Mouse (Mus musculus): ENCODE results near the gene Zfp207. TPM values are rescaled to one million over a fixed set of nuclear protein-coding genes. Genes with fewer than 3 reads are reported as not detected.

Gene Zfp207
- total and polyA plus RNA-seq, 3 experiments: 137 to 296 (median 231) TPM

- in situ Hi-C loops (cut with MboI; ENCODE audit: low pct_ligation_motif_present, low pct_unique_long_range_greater_than_20kb, low sequenced_read_pairs): no loop called here
- H3K36me3 ChIP-seq (replicated peaks in 1 of 2; ENCODE audit: control insufficient read depth in 1 of 2, insufficient read depth in 1 of 2, low read length in 1 of 2): no peaks in the 10 kb centered on the region
- no peak overlapping the region for H3K9ac ChIP-seq (ENCODE audit: insufficient read depth, low read depth)
- TF ChIP-seq TCF12 (IDR thresholded peaks at IDR 0.05; ENCODE audit: low read depth, low read length): no peak
- no peak for TF ChIP-seq MEF2A (IDR thresholded peaks at IDR 0.05; ENCODE audit: borderline replicate concordance, low read depth, low read length)
- no peak for TF ChIP-seq POLR2A (IDR thresholded peaks at IDR 0.05; ENCODE audit: low read depth, low read length)
- no peak for TF ChIP-seq MAFK (IDR thresholded peaks at IDR 0.05; ENCODE audit: insufficient replicate concordance, low read length)
- TF ChIP-seq EP300 (IDR thresholded peaks at IDR 0.05; ENCODE audit: low read length): no peak
- no peak for TF ChIP-seq JUN (IDR thresholded peaks at IDR 0.05; ENCODE audit: insufficient read depth, low read depth, low read length)
- TF ChIP-seq BHLHE40 (IDR thresholded peaks at IDR 0.05; ENCODE audit: low read depth, low read length): no peak
- no peak for TF ChIP-seq POLR2AphosphoS2 (IDR thresholded peaks at IDR 0.05; ENCODE audit: low read depth, low read length)
- no peak for TF ChIP-seq ZKSCAN1 (IDR thresholded peaks at IDR 0.05; ENCODE audit: borderline replicate concordance, low read depth, low read length)
- no peak for TF ChIP-seq PAX5 (IDR thresholded peaks at IDR 0.05; ENCODE audit: low read length)
- TF ChIP-seq CTCF (conservative IDR thresholded peaks at IDR 0.05 in 1 of 2, IDR thresholded peaks at IDR 0.05 in 1 of 2; ENCODE audit: low read depth in 2 of 2, low read length in 2 of 2): no peak
- no peak for TF ChIP-seq ZNF384 (IDR thresholded peaks at IDR 0.05; ENCODE audit: low read depth, low read length)
- no peak overlapping the region for H3K4me3 ChIP-seq (replicated peaks in 1 of 3; ENCODE audit: low read depth in 2 of 3, low read length in 2 of 3, poor library complexity in 1 of 3)
- no peak overlapping the region for H3K4me2 ChIP-seq (ENCODE audit: insufficient read depth, low read depth, poor library complexity, severe bottlenecking)
- no peak overlapping the region for H3K27ac ChIP-seq (ENCODE audit: insufficient read depth, low read depth)
- dilution Hi-C loops (cut with MboI; ENCODE audit: extremely low pct_ligation_motif_present, extremely low pct_unique_long_range_greater_than_20kb, low sequenced_read_pairs): no loop called here
- peaks cover 12% of the 10 kb centered on the region for H3K79me2 ChIP-seq (replicated peaks; ENCODE audit: control insufficient read depth, extremely low read depth, insufficient read depth, poor library complexity, severe bottlenecking)
- no peaks in the 10 kb centered on the region for H3K9me3 ChIP-seq (replicated peaks; ENCODE audit: low read length)
- H3K27me3 ChIP-seq (replicated peaks): no peaks in the 10 kb centered on the region
- H3K4me1 ChIP-seq (ENCODE audit: control insufficient read depth in 1 of 2, insufficient read depth in 2 of 2): peaks cover 6 to 17% of the 10 kb centered on the region in 2 experiments
- DNase-seq (ENCODE audit: extremely low read depth): no peak
Observed at GRCm38 (mm10) chr11:80424691-80425090, 41.6 kb downstream of the Zfp207 start.

- dilution Hi-C loops (cut with MboI; ENCODE audit: extremely low pct_ligation_motif_present, extremely low pct_unique_long_range_greater_than_20kb, low sequenced_read_pairs) (no loop called here), in situ Hi-C loops (cut with MboI; ENCODE audit: low pct_ligation_motif_present, low pct_unique_long_range_greater_than_20kb, low sequenced_read_pairs) (no loop called here)
- Histone ChIP-seq H3K27me3 (replicated peaks) (no peaks in the 10 kb centered on the region), H3K9ac (ENCODE audit: insufficient read depth, low read depth) (no peak overlapping the region), H3K9me3 (replicated peaks; ENCODE audit: low read length) (no peaks in the 10 kb centered on the region), H3K4me3 (replicated peaks in 1 of 3; ENCODE audit: low read depth in 2 of 3, low read length in 2 of 3, poor library complexity in 1 of 3) (no peak overlapping the region), H3K4me2 (ENCODE audit: insufficient read depth, low read depth, poor library complexity, severe bottlenecking) (no peak overlapping the region), H3K27ac (ENCODE audit: insufficient read depth, low read depth) (no peak overlapping the region), H3K79me2 (replicated peaks; ENCODE audit: control insufficient read depth, extremely low read depth, insufficient read depth, poor library complexity, severe bottlenecking) (peaks cover 16% of the 10 kb centered on the region), H3K4me1 (ENCODE audit: control insufficient read depth in 1 of 2, insufficient read depth in 2 of 2) (peaks cover under 1 to 14% of the 10 kb centered on the region in 2 experiments; a peak in 3 of 4 replicates), H3K36me3 (replicated peaks in 1 of 2; ENCODE audit: control insufficient read depth in 1 of 2, insufficient read depth in 1 of 2, low read length in 1 of 2) (peaks cover 0 to 2% of the 10 kb centered on the region in 2 experiments)
- DNase-seq (ENCODE audit: extremely low read depth): no peak
- no peak for TF ChIP-seq TBP (conservative IDR thresholded peaks at IDR 0.05; ENCODE audit: low read depth, low read length)
- TF ChIP-seq UBTF (IDR thresholded peaks at IDR 0.05; ENCODE audit: low read depth, low read length): no peak
- no peak for TF ChIP-seq TCF12 (IDR thresholded peaks at IDR 0.05; ENCODE audit: low read depth, low read length)
- 0 out of 2 replicates have a peak, but pooled peaks have one; percentile 64 for TF ChIP-seq MYC (IDR thresholded peaks at IDR 0.05; ENCODE audit: low read depth, low read length)
- no peak for TF ChIP-seq RCOR1 (conservative IDR thresholded peaks at IDR 0.05; ENCODE audit: low read depth, low read length)
- no peak for TF ChIP-seq BHLHE40 (IDR thresholded peaks at IDR 0.05; ENCODE audit: low read depth, low read length)
- no peak for TF ChIP-seq KAT2A (IDR thresholded peaks at IDR 0.05; ENCODE audit: insufficient replicate concordance, low read length)
- TF ChIP-seq ZKSCAN1 (IDR thresholded peaks at IDR 0.05; ENCODE audit: borderline replicate concordance, low read depth, low read length): no peak
- TF ChIP-seq GABPA (IDR thresholded peaks at IDR 0.05; ENCODE audit: insufficient replicate concordance, low read depth, low read length): no peak
- TF ChIP-seq SIN3A (IDR thresholded peaks at IDR 0.05; ENCODE audit: low read length): 0 out of 2 replicates have a peak, but pooled peaks have one; percentile 24
- TF ChIP-seq ZNF384 (IDR thresholded peaks at IDR 0.05; ENCODE audit: low read depth, low read length): no peak
- TF ChIP-seq MAFK (IDR thresholded peaks at IDR 0.05; ENCODE audit: insufficient replicate concordance, low read length): no peak
- TF ChIP-seq MXI1 (IDR thresholded peaks at IDR 0.05; ENCODE audit: low read depth, low read length): no peak
- TF ChIP-seq USF1 (IDR thresholded peaks at IDR 0.05; ENCODE audit: low read depth, low read length): no peak
- peak in 1 of 2 experiments; percentile 54; a peak in 3 of 4 replicates for TF ChIP-seq CTCF (conservative IDR thresholded peaks at IDR 0.05 in 1 of 2, IDR thresholded peaks at IDR 0.05 in 1 of 2; ENCODE audit: low read depth in 2 of 2, low read length in 2 of 2)
- no peak for TF ChIP-seq CHD2 (IDR thresholded peaks at IDR 0.05; ENCODE audit: low read length)
Observed at GRCm38 (mm10) chr11:80425247-80425778, 42.2 kb downstream of the Zfp207 start.
